Mouse (Mus musculus): Measurements from ENCODE around the gene Plxna1. TPM values are rescaled to one million over a fixed set of nuclear protein-coding genes. Genes with fewer than 3 reads are reported as not detected.

The Plxna1 gene
- under 1 TPM; 0.52 to 0.99 TPM for polyA plus RNA-seq (2017; shearing (Covaris generic))

GRCm38 (mm10) chr6:89362281-89363106, at the start of gene Plxna1:
Plxna1 (minus strand) TSS chr6:89362620.
- ATAC-seq, result peak; percentile 55

- no peak for ATAC-seq
Measured at GRCm38 (mm10) chr6:89409041-89409440, 46.6 kb upstream of the Plxna1 start.

DNA sequence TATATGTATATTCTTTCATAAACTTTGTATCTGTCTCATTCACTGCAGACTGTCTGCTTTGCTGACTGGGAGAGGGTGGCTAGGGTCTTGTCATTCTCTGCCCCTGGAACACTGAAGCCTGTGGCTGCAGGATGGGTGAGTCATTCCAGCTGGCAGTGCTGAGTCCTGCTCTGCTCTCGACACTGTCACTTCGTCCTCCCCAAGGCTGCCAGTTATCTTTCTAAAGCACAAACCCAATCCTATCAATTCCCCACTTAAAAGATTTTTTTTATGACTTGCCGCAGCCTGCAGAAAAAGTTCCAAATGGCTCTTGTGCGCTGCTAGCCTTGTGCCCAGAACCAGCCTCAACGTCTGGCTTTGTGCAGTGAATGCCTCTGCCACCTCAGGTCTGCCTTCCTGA, 45.8 kb upstream of the Plxna1 start:
- ATAC-seq, result no peak

GRCm38 (mm10) chr6:89407247-89407889, 44.9 kb upstream of the Plxna1 start:
- ATAC-seq, result no peak

GRCm38 (mm10) chr6:89404964-89405363, 42.5 kb upstream of the Plxna1 start:
- ATAC-seq, result no peak

DNA sequence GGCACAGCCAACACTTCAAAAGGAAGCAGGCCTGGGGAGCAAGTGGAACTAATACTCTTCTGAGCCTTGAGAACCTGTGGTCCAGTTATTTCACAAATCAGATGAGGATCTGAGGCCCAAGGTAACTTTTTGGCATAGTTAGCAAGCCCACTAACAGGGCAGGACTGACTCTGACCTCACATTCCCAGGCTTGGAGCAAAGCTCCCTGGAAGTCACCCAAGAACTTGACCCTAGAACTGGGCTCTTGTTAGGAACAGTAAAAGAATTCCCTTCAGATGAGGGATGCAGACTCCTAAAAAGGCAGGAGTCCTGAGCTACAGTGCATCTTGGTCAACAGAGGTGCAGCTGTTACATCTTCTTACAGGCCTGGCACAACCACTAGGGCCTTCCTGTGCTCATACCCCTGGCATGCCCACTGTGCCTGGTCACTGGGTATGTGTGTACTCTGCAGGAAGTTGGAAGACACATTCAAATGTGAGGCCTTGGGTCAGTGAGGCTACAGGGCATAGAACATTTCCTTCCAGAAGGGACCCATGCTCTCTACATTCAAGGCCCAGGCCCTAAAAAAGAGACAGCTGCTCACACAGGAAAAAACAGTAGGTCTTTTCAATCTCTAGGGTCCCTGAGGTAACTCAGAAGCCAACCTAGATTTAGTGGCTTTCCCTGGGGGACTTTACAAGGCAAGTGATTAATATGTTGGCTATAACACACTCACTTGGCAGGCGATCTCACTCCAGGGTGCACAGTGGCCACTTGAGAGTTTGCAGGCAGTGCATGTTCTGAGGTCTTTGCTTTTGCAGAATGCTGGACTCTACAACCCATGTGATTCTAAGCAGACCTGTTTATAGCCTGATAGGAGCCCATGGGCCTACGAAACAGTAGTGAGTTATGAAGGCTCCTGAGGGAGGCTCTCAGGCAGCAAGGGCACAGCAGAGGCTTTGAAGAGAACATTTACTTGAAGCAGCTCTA, 41.1 kb upstream of the Plxna1 start:
- no peak for ATAC-seq

GRCm38 (mm10) chr6:89402406-89402805, 40.0 kb upstream of the Plxna1 start:
- no peak for ATAC-seq

DNA sequence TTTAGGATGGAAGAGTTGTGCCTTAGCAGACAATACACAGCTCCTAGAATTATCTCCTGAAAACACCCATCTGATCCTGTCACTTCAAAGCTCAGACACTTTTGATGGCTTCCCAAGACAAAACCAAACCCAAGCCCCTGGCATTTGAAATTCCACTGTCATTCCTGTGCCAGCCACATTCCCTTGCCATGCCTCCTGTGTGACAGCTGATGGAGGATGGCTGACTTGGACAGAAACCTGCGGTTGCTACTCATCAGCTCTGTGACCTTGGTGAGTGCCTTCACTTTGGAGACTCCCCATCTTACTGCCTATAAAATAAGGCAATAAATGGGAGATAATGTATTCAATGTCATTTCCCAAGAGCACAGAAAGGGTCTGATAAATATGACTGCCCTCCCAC, 37.1 kb upstream of the Plxna1 start:
- ATAC-seq, result no peak

DNA sequence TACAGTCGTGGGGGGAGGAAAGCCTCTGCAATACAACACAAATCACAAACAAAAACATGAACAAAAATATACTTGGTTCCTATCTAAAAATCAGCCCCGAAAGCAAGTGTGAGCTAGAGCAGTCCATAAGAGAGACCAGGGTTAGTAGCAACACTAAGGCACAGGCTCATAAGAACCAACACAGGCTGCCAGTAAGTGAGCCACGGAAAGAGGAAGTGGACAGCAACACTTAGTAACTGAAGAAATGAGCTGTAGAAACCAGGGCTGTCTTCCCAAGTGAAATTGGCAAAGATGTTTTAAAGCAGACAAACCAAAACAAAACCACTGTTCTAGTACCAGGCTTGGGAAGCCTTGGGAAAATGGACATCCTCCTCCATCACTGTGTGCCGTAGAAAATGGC, 35.5 kb upstream of the Plxna1 start:
- ATAC-seq, result no peak

- no peak for ATAC-seq
Measured at GRCm38 (mm10) chr6:89393820-89394219, 31.4 kb upstream of the Plxna1 start.

GRCm38 (mm10) chr6:89392213-89392612, 29.8 kb upstream of the Plxna1 start:
- no peak for ATAC-seq

- no peak for ATAC-seq
Measured at GRCm38 (mm10) chr6:89389771-89390170, 27.4 kb upstream of the Plxna1 start.

DNA sequence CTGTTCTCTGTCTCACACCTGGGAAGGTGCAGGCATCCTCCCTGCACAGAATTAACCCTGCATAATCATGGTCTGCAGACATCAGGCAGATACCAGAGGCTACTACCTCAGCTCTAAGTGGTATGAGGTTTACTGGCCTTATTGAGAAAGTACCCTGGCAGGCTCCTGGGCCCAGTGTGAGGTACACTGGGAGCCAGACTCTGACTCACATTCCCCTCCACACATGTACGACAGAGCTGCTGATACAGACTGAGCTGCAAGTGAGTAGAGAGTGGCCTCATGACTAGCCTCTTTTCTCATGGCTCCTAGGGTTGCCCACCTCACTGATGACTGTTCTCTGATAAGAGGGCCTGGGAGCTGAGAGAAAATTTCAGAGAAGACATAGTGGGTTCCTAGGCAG, 24.5 kb upstream of the Plxna1 start:
- ATAC-seq, result no peak

DNA sequence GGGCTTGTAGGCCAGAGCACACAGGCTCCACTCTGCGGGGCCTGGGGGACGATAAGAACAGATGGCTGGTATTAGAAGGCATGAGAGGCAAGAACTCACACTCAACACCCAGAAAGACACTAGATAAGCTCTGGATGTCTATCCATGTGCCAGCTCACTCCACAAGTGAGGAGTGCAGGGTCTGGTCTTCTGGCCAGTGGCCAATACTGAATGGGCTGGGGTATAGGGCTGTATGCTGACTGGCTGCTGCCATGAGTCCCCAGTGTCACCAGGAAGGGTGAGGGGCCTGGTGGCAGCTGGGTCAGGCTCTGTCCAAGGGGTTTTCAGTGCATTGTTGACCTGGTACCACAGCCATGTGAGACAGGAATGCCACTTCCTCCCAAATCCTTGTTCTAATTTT, 22.3 kb upstream of the Plxna1 start:
- ATAC-seq, result no peak

- ATAC-seq, result no peak
Measured at GRCm38 (mm10) chr6:89381851-89382250, 19.4 kb upstream of the Plxna1 start.

DNA sequence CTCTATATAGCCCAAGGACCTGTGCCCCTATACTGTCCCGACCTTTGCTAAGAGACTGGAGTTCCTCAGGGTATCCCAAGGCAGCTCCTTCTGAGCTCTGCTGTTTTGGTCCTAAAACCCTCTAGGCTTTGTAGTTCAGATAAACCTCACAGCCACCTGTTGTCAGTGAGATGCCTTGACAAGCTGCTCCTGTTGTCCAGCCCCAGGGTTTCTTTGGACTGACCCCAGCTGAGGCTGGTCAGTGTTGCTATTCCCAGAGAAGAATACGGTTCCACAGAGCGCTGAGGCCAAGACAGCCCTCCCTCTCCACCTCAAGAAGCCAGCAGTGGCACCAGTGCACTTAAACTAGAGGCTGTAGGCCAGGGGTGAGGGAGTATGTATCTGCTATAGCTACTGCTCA, 18.8 kb upstream of the Plxna1 start:
- ATAC-seq, result no peak

GRCm38 (mm10) chr6:89380751-89381150, 18.3 kb upstream of the Plxna1 start:
- ATAC-seq, result no peak

DNA sequence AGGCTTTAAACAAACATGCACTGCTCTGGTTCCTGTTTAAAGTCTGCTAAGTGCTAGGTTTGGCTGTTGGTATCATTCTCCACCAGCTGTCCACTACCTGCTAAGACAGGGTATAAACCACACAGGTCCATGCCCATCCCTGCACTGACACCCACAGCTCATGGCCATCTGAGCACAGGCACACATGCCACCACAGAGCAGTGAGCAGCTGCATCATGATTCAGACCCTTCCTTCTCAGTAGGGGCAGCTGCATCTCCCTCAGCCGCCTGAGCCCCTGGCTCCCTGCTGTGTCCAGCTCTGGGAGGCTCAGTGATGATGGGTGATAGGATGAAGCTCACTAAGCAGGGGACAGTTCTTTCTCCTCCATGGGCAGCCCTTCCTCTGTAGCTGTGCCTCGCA, 15.8 kb upstream of the Plxna1 start:
- ATAC-seq, result no peak

DNA sequence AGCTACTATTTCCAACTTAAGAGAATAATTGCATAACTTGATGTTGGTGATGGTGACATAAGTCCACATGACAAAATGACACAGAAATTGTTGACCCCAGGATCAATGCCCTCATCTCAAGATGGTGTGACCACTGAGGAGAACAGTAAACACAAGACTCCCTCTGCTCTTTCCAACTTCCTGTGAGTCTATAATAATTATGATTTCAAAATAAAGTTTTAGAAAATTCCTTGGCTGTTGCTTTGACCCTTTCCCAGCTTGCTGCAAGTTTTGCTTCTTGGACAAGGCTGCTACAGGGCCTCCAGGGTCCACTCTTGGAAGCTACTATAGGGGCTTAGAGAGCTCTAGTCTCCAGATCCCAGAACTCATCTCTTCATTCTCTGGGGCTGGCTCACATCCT, 6.4 kb upstream of the Plxna1 start:
- ATAC-seq, result no peak

DNA sequence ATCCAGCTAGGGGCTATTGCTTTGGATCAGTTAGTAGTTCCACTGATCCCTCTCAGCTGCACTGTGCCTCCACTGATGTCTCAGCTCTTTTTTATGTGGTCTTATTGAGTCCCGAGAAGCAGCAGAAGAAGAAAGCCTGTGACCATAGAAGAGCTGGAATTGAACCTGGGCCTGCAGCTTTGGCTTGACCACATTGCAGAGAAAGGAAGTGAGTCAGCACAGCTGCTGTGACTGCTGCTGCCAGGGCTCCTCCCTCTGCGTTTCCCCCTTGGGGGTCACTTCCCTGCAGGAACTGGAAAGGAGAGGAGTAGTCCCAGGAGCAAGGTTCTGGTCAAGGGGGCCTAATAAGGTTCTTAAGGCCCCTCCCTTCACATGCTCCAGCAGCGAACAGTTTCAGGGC, 1.9 kb upstream of the Plxna1 start:
- no peak for ATAC-seq

DNA sequence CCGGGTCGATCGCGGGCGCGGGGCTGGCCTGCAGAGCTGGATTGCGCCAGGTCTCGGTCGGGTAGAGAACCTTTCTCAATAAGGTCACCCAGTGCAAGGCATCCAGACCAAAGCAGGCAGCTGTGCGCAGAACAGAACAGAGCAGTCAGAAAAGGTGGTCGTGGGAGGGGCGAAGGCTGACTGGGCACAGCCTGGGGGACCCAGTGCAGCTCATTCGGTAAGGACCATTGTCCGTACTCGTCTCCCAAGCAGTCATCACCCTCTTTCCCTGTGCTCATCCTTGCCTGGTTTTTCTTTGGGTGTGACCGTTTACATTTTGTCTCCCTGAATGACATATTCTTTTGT, 659 bp upstream of the Plxna1 start:
- no peak for ATAC-seq

GRCm38 (mm10) chr6:89361418-89362280, 771 bp downstream of the Plxna1 start:
- peak; percentile 25 for ATAC-seq
